Mouse (Mus musculus) layer of hippocampus, adult 2 months (tissue): ENCODE data around the gene Vmn1r40. TPM values are rescaled to one million over a fixed set of nuclear protein-coding genes. Genes with fewer than 3 reads are reported as not detected.

ENCODE experiments used
- DNase-seq, 2 experiments: peaks; one replicate each; pipeline ENCODE4 v3.0.0; 2022; ENCODE audit warnings: low spot score in 2 of 2
- H3K27ac ChIP-seq: fragments of 200-600 bp; 2 replicates; pipeline ENCODE4 v1.8.1; 2022
- H3K4me3 ChIP-seq: fragments of 200-600 bp; 2 replicates; pipeline ENCODE4 v1.8.1; 2022; ENCODE audit warnings: mild to moderate bottlenecking
- CTCF ChIP-seq: fragments of 200-600 bp; conservative IDR thresholded peaks from 2 replicates; pipeline ENCODE4 v1.8.1; 2022; ENCODE audit warnings: antibody characterized with exemption, mild to moderate bottlenecking, moderate library complexity
- total RNA-seq, 2 experiments: library from RNA; stranded (reverse); gene quantifications; 2 replicates each; pipeline ENCODE4 v1.2.3; 2021

Gene Vmn1r40
- total RNA-seq, 2 experiments from 2014 or later: not detected

GRCm38 (mm10) chr6:89679291-89679835 lies 28.0 kb upstream of the Vmn1r40 start:
- Histone ChIP-seq H3K4me3 (no peak overlapping the region), H3K27ac (no peak overlapping the region)
- peak; percentile 60 to 74 for DNase-seq
- peak; percentile 98 for TF ChIP-seq CTCF

DNA sequence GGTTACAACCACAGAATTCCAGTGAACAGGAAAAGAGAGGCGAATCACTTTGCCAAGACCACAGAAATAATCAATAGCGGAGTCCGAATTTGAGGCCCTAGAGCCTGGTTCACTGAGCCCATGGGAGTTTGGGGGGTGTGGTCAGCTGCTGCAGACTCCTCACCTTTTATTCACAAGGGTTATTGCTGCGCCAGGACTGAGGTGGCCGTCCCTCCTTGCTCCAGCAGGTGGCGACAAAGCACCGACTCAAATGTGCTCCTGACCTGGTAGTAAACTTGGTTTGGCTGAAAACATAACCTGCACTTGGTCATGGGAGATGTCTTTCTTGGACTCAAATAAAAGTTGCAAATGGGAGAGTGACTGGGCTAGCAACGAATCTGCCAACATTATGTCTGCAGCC lies 27.2 kb upstream of the Vmn1r40 start:
- DNase-seq: peak; percentile 53 to 86

GRCm38 (mm10) chr6:89684231-89684630 lies 23.1 kb upstream of the Vmn1r40 start:
- Histone ChIP-seq H3K27ac (no peak overlapping the region), H3K4me3 (no peak overlapping the region)
- peak; percentile 65 for TF ChIP-seq CTCF
- DNase-seq: no peak

More for the DNA sequence above, 27.2 kb upstream of the Vmn1r40 start:
- H3K4me3 ChIP-seq: no peak overlapping the region
- peak; percentile 90 for TF ChIP-seq CTCF
- H3K27ac ChIP-seq: no peak overlapping the region

- no peak for TF ChIP-seq CTCF
- Histone ChIP-seq H3K4me3 (no peak overlapping the region), H3K27ac (no peak overlapping the region)
- no peak for DNase-seq
These were observed 20.2 kb upstream of the Vmn1r40 start for GRCm38 (mm10) chr6:89687100-89687499.

DNA sequence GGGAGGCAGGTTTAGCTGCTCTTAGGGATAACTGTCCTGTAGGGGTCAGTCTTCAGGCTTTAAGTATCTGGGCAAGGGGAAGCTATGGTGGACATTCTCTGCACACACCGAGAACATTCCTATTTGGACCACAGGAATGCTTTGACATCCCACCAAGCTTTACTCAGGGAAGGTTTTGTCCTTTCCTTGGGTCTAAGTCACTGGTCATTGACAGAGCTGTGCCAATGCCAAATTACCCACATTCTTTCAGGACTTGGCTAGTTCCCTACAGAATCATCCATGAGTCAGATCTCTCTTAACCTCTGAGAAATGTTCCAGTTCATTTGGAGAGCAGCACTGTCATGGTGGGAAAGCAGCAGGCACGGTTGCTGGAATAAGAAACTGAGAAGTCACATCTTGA lies 716 bp upstream of the Vmn1r40 start:
- DNase-seq: no peak
- Histone ChIP-seq H3K27ac (no peak overlapping the region), H3K4me3 (no peak overlapping the region)
- TF ChIP-seq CTCF: no peak

DNA sequence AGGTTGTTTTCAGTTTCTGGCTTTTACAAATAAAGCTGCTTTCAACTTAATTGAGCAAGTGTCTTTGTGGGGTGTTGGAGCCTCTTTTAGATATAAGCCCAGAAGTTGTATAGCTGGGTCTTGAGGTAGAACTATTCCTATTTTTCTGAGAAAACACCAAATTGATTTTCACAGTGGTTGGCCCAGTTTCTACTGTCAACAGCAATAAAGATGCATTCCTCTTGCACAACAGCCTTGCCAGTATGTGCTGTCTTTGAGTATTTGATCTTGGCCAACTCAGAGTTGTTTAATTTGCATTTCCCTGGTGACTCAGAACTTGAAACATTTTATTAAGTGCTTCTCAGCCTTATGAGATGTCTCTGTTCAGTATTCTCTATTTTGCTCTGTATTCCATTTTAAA lies 10.7 kb downstream of the Vmn1r40 start:
- DNase-seq: no peak
- no peak overlapping the region for H3K27ac ChIP-seq
- no peak overlapping the region for H3K4me3 ChIP-seq
- TF ChIP-seq CTCF: no peak

DNA sequence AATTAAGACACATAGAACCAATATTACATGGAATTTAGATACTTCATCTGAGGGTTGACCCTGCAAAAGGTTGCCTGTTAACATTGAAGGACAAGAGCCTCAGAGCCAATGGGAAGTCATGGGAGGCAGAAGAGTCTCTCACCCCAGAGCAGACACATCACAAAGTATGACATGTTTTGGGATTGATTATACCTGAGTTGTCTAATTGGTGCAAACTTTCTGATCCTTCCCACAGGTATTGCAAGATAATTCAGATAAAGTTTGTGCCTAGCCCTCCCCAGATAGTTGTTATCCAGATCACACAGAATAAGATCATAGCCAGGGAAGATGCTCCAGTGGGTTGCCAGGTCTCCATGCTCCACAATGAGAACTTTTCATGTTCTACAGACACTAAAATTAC lies 33.1 kb downstream of the Vmn1r40 start, which contains the start of gene Vmn1r41:
Gene Vmn1r41, plus strand, starts transcription at position 301 of the 400 bp plus-strand sequence.
- TF ChIP-seq CTCF: no peak
- no peak within 1 kb of the TSS for H3K4me3 ChIP-seq
- no peak for DNase-seq
- no peak within 1 kb of the TSS for H3K27ac ChIP-seq

DNA sequence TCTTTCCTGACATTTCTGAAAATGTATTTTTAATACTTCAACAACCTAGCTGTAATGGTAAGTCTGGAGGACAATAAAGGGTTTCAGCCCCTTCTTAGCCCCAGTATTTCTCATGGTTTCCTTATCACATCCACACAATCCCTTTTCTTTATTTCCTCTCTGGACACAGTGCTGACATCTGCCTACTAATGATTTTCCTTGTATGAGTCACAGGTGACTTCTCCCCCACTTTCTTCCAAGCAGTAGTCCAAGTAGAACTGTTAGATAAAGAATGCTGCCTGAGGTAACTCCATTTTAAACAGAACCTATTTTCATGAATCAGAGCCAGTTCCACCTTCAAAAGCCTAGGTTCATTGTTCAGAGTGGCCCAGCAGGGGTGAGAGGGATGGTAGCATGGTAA lies 35.5 kb downstream of the Vmn1r40 start:
- DNase-seq: no peak
- no peak overlapping the region for H3K27ac ChIP-seq
- no peak for TF ChIP-seq CTCF
- no peak overlapping the region for H3K4me3 ChIP-seq

Other genes starting within 250 kb of the Vmn1r40 start
- gene Chchd6, start 111.9 kb upstream of the Vmn1r40 start, total RNA-seq: 10 to 100 TPM; 61.4 to 71.1 TPM
- gene Txnrd3, start 63.6 kb upstream of the Vmn1r40 start, total RNA-seq: 1 to 10 TPM; 3.6 to 3.9 TPM
- gene Vmn1r41, start 33.2 kb downstream of the Vmn1r40 start, total RNA-seq: not detected
- gene Vmn1r42, start 168.9 kb downstream of the Vmn1r40 start, total RNA-seq: not detected
- not detected for gene Vmn1r43, start 168.9 kb downstream of the Vmn1r40 start, total RNA-seq
- gene Vmn1r44, start 176.1 kb downstream of the Vmn1r40 start, total RNA-seq: not detected
- not detected for gene Vmn1r45, start 233.1 kb downstream of the Vmn1r40 start, total RNA-seq